Mouse (Mus musculus) heart, postnatal 10 days (tissue): Measurements from ENCODE around the gene Unc45b. TPM values are rescaled to one million over a fixed set of nuclear protein-coding genes. Genes with fewer than 3 reads are reported as not detected.
A peak's percentile ranks its signal among the peaks of the same experiment; 100 is the strongest.
"Not testable (repeated sequence)": the region's sequence is repeated elsewhere in the genome, so short reads cannot be mapped to it uniquely, and the experiment has no call there.

Source experiments
- DNase-seq, 2 experiments: peaks; one replicate each; pipeline ENCODE4 v3.0.0; 2021
- intact Hi-C: fragments of 180-260 bp; cut with DNase I; formaldehyde crosslinking; loops from one replicate; pipeline ENCODE4 v1.15.1; 2025
- total RNA-seq, 2 experiments: library from RNA; stranded (reverse); gene quantifications; 2 replicates each; pipeline ENCODE4 v1.2.3; 2021

Gene Unc45b
- total RNA-seq, 2 experiments from 2014 or later = 161 to 177 TPM

DNA sequence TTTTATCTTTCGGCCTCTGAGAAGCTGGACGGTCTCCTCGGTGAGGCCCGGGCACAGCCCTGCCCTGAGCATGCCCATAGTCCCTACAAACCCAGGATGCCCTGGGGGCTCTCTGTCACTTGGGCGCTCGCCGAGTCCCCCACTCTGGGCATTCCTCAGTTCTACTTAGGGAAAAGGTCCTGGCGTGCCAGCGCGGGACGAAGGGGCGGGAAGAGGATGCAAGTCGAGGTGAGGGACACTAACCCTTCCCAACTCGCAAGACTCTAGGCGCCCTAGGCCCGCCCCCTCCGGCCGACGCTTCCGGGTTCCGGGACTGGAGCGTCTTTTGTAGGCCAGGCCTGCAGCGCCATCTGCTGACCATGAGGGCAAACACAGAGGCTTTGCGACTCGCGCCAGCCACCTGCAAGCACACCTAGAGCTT lies 20.0 kb upstream of the Unc45b start, which contains the start of gene Rad51d:
TSS of gene Rad51d (minus strand) at position 273 of the 421 bp plus-strand sequence.
- DNase-seq = peak; percentile 94 to 97
- intact Hi-C loops = loop anchor here (1.0 to 10.0 kb wide), 6 partner anchors 71 to 896 kb away; no protein-coding TSS in a partner anchor

DNA sequence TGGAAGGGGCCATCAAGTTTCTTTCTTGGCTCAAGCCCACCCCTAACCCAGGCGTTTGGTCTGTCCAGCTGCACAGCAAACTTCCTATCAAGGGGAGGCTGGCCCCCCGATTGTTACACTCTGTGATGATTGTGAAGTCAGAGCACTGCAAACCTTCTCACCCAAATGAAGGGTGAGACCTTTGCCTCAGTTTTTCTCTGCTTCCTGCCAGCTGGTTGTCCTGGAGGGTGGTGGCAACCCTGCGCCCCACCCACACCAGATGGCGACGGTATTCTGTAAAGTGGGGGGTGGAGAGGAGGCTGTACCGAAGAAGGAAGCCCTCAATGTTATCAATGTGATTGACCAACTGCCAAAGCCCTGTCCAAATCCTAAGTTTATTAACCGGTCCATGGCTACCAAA lies 18.4 kb upstream of the Unc45b start, which contains the start of gene Fndc8:
TSS of gene Fndc8 (plus strand) at position 189 of the 400 bp plus-strand sequence.
- intact Hi-C loops = loop anchor here (5.0 to 10.0 kb wide), 2 partner anchors 640 to 897 kb away; no protein-coding TSS in a partner anchor
- no peak for DNase-seq

DNA sequence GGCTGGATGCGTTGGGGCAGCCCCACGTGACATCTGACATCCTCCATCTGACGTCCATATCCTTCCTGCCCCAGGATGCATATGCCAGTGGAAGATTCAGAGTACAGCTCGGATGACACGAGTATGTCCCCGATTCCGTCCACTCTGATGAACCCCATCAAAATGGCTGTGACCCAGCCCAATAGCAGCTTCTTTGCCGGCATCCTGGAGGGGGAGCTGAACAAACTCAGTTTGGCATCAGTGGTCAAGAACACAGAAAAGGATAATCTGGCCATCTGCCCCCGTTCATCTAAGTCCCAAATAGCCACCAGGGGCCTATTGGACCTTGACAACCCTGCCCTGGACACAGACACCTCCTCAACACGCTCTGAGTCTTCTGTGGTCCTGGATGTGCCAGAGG lies 12.9 kb upstream of the Unc45b start:
- intact Hi-C loops = loop anchor here (10.0 kb wide), 1 partner anchor 903 kb away; no protein-coding TSS in a partner anchor
- no peak for DNase-seq

DNA sequence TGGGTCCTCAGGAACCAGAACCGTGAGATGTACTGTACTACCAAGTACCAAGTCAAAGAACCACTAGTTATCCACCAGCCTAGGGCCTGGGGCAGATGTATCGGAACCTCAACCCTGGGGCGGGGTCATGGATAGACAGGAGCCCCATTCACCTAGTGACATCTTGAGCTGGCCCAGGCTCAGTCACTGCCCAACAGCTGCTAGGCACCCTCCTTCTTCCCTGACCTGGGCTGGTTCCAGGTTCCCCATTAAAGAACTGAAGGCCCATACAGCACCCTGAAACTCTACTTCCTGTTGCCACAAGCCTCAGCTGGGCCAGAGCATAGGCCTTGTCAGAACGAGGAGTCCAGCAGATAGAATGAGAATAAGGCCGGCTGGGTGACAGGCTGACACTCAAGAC lies 10.6 kb upstream of the Unc45b start:
- intact Hi-C loops = loop anchor here (10.0 kb wide), 1 partner anchor 905 kb away; no protein-coding TSS in a partner anchor
- DNase-seq = no peak

DNA sequence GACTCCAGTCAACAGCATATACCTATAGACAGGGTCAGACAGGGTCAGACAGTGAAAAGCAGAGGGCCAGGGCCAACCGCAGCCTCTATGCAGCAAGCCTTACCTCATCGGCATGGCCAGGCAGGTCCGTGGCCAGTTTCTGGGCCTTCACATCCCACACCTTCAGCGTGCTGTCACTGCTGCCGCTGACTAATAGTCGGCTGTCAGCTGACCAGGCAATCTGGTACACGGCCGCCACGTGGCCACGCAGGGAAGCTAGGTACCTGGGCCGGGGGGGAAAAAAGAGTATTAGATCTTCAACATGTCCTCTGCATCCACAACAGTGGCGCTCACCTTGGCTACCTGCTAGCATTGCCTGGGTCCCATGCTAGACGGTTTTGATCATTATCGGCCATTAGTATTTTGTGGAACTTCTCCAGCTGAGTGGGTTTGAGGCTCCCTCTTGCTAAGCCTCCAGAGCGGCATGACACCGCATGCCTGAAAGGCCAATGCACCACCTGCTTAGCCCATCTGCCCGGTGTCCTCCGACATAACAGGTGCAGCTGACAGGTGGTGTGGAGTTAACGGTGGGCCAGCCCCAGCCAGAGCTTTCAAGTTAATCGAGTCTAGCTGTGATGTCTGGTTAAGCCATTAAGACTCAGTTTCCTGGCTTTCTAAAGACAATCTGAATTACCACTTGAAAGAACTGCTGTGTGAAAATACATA lies 8.6 kb upstream of the Unc45b start:
- intact Hi-C loops = no loop called here
- DNase-seq = no peak

DNA sequence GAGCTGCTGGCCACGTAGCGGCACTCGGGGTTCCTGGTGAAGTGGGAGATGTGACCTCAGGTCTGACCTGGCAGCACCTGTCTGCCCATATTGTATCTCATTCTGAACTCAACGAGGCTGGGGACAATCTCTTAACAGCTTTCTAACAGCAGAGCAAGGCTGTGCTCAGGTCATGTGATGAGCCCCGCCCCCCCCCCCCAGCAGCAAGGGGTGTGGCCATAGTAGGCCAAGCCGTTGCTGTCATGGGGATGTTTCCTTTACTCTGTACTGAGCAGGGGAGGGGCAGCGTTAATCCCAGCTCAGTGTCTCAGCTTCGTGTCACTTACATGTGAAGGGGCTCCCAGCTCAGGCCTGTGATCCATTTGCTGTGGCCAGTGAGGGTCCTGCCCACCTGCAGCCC lies 5.4 kb upstream of the Unc45b start:
- intact Hi-C loops = no loop called here

DNA sequence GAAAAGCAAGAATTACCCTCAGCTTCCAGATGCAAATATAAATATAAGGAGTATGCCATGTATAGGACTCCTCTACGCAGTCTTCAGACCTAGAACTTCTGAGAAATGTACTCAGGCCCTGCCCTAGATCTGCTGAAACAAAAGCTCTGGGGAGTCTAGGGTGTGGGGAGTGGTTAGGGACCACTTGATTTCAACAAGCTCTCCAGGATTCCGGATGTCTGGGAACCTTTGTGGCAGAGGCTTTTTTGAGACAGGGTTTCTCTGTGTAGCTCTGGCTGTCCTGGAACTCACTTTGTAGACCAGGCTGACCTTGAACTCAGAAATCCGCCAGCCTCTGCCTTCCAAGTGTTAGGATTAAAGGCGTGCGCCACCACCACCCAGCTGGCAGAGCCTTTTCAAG lies 4.5 kb upstream of the Unc45b start:
- intact Hi-C loops = no loop called here
- DNase-seq = no peak

More for the DNA sequence above, 5.4 kb upstream of the Unc45b start:
- no peak for DNase-seq

DNA sequence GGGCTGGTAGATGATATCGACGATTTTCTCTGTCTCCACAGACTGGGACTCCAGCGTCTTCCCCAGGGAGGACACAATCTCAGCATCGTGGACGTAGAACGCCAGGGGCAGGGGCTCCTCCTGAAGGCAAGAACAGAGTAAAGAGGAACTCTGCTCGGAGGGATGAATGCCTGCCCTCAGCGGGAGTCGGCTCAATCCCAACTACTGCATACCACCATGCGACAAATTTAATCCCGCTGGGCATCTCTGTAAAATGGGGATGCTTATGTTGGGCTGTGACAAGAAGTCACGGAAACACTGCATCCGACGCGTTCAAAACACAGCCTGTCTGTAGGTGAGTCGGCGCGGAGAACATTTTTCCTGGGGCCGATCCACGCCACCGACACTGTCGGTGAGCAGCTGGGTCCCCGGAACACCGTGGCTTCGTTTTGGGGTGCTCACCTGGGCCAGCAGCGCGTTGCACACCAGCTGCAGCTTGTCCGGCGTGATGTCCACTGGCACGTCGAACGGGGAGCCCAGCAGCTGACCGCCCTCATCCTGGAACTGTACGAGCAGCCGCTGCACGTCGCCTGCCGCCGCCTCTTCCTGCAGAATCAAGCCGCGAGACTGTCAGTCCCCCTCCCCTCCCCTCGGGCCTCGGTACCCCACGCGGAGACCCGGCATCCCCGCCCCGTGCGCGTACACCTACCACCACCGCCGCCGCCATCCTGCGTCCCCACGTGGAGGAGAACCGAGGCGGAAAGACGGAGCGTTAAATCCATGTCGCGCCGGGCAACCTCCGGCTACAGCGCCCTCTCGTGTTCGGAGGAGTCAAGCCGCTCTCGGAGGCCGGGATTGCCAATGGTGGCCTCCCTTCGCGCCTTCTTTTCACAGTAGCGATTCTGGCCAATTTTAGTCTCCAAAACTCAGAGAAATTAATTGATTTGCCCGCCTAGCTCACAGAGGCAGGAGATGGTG lies 2.4 kb upstream of the Unc45b start, which contains the start of gene Nle1:
TSS of gene Nle1 (minus strand) at position 761 of the 957 bp plus-strand sequence.
- DNase-seq = peak; percentile 95 to 98
- intact Hi-C loops = no loop called here

DNA sequence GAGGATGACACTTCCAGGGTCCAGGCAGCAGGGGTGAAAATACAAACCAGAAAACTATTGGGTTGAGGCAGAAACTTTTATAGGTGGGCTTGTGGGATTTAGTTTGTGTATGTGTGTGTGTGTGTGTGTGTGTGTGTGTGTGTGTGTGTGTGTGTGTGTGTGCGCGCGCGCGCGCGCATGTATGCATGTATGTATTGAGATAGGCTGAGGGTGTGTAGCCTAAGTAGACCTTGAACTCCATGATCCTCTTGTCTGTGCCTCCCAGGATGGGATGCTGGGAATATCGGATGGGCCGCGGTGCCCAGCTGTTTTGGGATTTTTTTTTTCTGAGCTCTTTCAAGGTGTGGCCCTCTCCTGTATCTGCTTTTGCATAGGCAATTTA lies 1.8 kb upstream of the Unc45b start:
- intact Hi-C loops = no loop called here
- no peak for DNase-seq

DNA sequence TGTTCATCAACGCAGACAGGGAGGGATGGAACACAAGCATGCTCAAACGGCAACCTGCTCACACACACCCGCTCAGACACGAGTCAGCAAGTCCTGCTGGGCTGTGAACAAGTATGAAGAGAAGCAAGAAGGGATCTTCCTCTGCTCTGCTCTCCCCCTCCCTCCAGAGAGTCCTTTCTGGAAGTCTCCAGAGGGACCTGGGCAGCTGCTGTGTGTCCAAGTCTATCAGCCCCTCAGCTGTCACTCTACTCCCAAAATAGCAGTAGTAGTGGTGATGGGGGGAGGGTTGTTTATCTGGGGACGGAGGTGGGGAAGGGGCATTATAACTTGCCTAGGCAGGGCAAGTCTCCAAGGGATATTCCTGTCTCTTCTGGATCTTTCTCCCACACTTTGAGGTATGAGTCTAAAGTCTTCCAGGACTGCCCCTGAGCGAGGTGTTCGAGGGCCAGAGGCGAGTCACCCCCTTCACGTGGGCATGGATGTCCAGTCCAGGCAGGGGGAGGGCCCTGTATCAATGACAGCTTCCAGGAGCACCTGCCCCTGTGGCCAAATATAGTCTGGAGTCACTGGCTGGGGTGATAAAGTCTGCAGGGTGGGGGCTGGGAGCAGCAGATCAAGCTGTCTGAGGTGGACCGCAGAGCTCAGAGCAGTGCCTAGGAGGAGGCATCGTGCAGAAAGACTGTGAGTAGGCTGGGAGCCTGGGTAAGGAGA lies 484 bp downstream of the Unc45b start:
- intact Hi-C loops = no loop called here
- peak; percentile 83 to 88 for DNase-seq

DNA sequence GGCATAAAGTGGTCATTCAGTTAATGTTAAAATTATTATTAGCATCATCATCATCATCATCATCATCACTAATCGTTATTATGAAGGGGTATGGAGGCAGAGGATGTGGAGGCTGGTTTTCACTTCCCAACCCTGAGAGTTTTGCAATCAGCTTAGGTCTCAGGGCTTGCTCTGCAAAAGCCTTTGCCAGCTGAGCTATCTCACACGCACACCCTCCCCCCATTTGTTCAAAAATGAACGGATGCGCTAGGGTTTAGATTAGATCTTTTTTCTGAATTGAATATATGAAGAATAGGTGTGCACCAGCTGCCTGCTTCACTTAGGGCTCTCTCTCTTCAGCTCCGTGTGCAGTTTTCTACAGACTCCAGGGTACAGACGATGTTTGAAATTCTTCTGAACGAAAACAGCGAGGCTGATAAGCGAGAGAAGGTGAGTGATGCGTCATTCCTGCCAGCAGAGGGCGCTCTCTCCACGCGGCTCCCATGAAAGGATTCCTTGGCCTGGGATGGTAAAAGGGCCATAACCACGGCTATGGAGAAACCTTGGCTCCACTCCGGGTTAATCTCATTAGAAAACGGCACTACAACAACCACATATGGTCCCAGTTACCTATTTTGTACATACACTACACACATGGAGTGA lies 4.5 kb downstream of the Unc45b start:
- intact Hi-C loops = loop anchor here (1.0 kb wide), 2 partner anchors 44 to 125 kb away; no protein-coding TSS in a partner anchor
- peak; percentile 83 to 86 for DNase-seq

DNA sequence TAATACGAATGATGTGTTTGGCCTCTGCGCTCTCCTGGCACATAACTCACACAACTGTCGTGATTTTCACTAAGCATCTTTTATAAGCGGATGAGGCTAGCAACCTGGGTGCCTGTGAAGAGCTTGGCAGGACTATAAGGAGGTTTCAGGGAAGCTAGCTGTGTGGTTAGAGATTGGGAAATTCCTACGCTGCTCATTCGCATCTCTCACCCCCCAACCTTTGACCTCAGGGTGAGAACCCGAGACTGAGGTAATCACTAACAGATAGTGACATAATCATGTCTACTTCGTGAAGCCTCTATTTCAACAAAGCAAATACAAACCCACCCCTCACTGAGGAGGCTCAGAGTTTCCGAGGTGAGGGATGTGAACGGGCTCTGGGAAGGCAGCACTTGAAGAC lies 10.4 kb downstream of the Unc45b start:
- DNase-seq = no peak
- intact Hi-C loops = no loop called here

DNA sequence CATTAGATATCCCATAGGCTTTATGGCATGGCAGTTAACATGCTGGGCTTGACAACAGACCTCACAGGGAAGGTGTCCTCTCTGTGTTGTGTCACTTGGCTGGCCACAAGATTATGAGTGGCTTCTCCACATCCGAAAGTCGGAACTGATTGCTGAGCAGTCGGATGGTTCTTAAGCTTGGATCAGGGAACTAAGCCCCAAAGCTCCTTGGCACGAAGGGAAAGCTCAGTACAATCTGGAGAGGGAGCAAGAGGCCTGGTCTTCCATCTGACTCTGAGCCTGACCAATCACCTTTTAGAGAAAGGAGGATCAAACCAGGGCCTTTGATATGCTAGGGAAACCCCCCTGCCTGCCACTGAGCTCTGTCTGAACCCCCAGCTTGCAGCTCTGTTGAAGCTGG lies 11.3 kb downstream of the Unc45b start:
- intact Hi-C loops = no loop called here

DNA sequence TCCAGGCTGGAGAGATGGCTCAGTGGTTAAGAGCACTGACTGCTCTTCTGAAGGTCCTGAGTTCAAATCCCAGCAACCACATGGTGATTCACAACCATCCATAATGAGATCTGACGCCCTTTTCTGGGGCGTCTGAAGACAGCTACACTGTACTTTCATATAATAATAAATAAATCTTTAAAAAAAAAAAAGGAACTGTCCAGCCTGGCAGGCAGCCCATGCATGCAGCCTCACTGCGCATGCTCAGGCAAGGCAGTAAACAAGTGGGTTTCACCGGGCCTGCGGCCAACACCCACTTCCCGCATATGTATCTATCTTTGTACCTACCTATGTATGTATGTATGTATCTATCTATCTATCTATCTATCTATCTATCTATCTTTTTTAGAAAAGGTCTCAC lies 13.6 kb downstream of the Unc45b start:
- DNase-seq, intact Hi-C loops: not testable (repeated sequence)

More for the DNA sequence above, 11.3 kb downstream of the Unc45b start:
- DNase-seq = no peak

DNA sequence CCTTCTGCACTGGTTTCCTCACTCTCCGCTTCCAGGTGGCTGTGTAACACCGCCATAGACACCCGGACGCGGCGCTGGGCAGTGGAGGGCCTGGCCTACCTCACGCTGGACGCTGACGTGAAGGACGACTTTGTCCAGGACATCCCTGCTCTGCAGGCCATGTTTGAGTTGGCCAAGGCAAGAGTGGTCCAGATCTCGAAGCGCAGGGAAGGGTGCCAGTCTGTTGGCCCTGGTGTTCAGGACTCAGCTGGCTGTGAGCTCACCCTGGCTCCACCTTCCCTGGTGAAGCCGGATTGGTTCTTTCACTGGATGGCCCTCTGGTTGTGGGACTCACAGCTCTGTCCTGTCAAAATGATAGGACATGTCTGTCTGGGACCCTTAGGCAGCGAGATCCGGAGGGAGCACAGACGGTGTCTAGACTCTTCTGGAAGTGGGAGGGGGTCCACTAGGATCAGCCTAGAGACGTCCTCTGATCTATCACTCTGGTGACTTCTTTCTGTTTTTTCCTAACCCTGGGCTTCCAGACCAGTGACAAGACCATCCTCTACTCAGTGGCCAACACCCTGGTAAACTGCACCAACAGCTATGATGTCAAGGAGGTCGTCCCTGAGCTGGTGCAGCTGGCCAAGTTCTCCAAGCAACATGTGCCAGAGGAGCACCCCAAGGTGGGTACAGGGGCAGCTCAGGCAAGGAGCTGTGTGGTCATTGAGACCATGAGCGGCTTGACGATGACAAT lies 18.7 kb downstream of the Unc45b start:
- DNase-seq = no peak
- intact Hi-C loops = no loop called here

DNA sequence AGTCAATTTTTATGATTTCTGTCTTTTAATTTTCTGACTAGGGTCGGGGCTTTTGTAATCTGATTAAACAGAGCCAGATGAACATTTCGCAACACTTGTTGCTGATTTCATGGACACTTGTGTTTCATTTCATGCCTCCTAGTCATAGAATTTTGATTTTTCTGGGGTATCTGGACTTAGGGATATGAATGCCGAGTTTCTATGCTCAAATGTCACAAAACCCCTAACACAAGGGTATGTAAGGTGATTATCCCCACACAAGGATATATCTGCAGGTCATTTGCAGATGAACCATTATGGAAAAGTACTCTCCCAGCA lies 19.2 kb downstream of the Unc45b start:
- intact Hi-C loops = no loop called here
- no peak for DNase-seq

DNA sequence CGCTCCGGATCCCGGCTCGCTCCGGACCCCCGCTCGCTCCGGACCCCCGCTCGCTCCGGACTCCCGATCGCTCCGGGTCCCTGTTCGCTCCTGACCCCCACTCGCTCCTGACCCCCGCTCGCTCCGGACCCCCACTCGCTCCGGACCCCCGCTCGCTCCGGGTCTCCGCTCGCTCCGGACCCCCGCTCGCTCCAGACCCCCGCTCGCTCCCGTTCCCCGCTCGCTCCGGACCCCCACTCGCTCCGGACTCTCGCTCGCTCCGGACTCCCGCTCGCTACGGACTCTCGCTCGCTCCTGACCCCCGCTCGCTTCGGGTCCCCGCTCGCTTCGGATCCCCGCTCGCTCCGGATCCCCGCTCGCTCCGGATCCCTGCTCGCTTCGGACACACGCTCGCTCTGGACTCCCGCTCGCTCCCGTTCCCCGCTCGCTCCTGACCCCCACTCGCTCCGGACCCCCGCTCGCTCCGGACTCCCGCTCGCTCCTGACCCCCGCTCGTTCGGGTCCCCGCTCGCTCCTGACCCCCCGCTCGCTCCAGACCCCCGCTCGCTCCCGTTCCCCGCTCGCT lies 20.1 kb downstream of the Unc45b start:
- intact Hi-C loops, DNase-seq: not testable (repeated sequence)

DNA sequence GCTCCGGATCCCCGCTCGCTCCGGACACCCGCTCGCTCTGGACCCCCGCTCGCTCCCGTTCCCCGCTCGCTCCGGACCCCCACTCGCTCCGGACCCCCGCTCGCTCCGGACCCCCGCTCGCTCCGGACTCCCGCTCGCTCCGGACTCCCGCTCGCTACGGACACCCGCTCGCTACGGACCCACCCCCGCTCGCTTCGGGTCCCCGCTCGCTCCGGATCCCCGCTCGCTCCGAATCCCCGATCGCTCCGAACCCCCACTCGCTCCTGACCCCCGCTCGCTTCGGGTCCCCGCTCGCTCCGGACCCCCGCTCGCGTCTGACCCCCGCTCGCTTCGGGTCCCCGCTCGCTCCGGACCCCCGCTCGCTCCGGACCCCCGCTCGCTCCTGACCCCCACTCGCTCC lies 20.8 kb downstream of the Unc45b start:
- intact Hi-C loops, DNase-seq: not testable (repeated sequence)
